Mouse (Mus musculus): Measurements from ENCODE around the gene Rabep1. TPM values are rescaled to one million over a fixed set of nuclear protein-coding genes. Genes with fewer than 3 reads are reported as not detected.
A peak's percentile ranks its signal among the peaks of the same experiment; 100 is the strongest.

Rabep1 gene
- 10 to 100 TPM; 95.2 to 96.0 TPM for total RNA-seq (2021)
- long read RNA-seq, experiment 1, full-length matches to known transcripts = 8 of 19 reads
- long read RNA-seq, experiment 1, partial matches to known transcripts = 3 of 19 reads
- long read RNA-seq, experiment 1, other reads (novel, unspliced or antisense) = 8 of 19 reads
- long read RNA-seq, experiment 2, full-length matches to known transcripts = 21 of 80 reads
- long read RNA-seq, experiment 2, partial matches to known transcripts = 19 of 80 reads
- long read RNA-seq, experiment 2, other reads (novel, unspliced or antisense) = 40 of 80 reads

DNA sequence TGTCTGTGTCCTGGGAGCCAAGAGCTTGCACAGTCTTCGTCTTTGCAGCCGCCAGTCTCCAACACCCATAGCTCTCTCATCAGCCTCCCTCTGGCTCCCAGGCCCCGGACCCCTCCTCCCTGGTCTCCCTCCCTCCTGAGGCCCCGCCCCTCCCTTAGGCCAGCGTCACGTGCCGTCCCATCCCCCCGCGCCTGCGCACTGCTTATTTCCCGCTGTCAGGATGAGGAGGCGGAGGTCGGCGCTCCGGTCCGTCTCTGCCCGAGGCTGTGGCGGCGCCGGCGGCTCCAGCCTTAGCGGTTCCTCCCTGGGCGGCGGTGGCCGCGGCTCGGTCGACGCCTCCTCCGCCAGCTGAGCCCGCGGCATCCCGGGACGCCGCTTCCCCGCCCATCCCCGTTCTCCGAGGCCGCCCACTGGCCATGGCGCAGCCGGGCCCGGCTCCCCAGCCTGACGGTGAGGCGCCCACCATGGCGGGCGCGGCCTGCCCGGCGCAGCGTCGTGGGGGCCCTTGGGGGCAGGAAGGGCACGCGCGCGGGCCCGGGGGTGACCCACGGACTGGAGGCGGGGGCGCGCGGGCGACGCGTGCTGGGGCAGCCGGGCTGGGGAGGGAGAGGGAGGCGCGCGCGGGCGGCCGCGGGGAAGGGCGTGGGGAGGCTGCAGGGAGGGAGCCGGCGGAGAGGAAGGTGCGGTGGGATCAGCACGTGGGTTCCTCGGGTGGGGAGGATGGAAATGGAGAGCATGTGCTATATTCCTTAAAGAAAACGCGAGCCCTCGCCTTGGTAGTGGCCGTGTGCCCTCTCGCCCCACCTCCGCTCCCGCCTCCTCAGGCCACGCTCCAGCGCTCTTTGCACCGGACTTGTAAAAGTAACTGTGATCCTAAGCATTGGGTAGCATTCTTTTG lies at the start of gene Rabep1:
Rabep1 (plus strand) TSS at position 220 of the 898 bp plus-strand sequence.
- DNase-seq (ENCODE audit: low spot score in 2 of 2) = peak; percentile 92 to 96

DNA sequence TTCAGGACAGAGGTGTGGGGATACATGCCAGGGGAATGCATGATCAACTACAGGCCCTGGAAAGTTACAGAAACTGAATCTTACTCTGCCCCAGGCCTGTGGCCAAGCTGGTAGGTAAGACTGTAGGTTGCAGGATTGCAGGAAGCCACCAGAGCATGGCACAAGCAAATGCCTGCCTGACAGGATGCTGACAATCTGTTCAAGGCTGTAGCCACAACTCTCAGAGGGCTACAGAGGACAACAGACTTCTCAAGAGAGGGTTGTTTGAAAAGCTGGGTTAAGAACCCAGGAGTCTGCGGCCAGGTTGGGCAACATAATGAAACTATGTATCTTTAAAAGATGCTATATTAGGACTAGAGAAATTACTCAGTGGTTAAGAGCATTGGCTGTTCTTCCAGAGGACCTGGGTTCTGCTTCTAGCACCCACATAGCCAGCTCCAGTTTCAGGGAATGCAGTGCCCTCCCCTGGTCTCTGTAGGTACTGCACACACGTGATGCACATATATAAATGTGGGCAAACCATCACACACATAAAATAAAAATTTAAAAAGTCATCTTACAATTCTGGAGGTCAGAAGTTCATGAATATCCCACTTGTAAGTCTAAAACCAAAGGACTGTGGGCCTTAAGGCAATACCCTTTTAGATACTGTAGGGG lies 42.2 kb upstream of the Rabep1 start:
- no peak for DNase-seq (ENCODE audit: low spot score in 2 of 2)

DNA sequence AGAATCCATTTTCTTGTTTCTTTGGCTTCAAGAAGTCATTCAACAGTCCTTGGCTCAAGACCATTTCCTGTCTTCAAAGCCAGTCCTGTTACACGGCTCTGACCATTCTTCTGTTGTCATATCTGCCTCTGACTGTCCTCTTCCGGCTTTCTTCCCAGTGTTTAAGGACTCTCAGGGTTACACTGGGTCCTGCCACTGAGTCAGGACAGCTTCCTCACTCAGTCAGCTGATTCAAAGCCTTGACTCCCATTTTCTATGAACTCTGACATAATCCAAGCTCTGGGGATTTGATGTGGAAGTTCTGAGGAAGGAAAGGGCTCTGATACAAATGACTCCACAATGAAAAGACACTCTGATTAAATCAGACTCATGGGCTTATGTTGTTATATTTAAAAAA lies 41.7 kb upstream of the Rabep1 start:
- DNase-seq (ENCODE audit: low spot score in 2 of 2) = no peak

DNA sequence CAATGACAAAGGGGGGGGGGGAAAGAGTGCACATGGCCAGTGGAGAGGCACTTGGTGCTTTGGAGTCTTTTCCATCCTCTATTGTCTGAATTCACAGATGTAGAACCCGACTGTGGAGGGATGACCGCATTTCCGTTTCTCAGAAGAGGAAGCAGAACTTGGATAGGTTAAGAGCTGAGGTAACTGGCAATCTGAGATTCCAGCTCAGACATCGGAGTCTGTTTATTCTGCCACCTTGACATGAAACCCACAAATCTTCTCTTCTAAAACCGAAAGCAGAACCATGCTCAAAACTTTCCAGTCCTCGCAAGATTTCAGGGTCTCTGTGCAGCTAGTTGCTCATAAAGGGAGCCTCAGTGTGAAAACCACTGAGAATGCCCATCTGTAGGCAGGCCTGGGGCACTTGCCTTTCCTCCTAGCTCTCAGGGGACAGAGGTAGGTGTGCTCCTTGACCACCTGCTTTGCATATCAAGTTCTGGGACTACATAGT lies 40.8 kb upstream of the Rabep1 start:
- DNase-seq (ENCODE audit: low spot score in 2 of 2) = no peak

DNA sequence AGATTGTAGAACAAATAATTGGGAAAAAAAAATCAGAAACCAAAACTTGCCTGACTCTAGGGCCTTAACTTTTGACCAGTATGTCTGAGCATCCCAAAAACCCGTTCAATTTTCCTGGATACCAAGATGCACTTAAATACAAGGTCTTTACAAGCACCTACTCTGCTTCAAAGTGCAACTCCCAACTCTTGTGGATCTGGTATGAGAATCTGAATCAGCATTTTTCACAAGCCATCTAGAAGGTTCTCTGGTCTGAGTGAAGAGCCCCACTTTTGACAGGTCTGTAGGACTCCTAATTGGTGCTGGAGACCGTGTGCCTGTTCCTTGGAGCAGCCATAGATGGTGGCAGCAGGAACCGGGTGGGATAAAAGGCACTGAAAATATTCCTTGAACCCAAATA lies 40.2 kb upstream of the Rabep1 start:
- DNase-seq (ENCODE audit: low spot score in 2 of 2) = no peak

DNA sequence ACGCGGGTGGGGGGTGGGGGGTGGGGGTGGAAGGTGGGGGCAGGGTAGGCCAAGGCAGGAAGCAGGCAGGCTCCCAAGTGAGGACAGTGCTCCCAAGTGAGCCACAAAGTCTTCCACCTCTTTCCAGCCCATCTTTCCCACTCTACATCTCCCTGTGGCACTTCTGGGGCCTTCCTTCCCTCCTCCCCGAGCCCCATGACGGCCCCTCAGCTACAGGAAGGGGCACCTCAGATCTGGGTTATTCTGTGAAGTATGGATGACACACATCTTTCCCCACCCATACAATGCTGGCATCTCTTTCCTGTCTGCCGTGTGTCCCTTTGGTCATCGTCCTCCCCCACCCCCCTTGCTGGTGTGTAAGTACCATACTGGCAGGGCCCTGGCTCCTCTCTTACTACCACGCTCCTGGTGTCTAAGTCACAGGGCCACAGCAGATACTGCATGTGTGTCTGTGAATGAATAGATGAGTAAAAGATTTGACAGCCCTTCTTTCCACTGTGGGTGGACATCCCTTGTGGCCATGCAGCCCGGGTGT lies 38.9 kb upstream of the Rabep1 start:
- no peak for DNase-seq (ENCODE audit: low spot score in 2 of 2)

DNA sequence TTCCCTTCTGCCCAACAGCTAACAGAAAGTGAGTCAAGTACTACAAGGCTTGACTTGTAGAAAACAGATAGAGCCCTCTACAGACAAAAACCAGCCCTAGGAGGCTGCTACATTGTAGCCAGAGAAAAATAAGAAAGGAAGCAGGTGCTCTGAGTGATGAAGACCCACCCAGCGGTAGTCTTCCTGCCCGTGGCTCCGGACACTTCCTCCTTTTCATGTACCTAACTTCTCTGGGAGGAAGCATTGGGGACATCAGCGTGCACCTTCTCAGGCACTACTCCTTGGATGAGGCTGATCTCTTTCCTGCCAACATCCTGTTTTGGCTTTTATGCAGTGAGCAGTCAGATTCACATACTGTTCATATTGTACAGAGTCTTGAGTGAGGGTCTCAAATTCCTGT lies 37.9 kb upstream of the Rabep1 start:
- DNase-seq (ENCODE audit: low spot score in 2 of 2) = no peak

DNA sequence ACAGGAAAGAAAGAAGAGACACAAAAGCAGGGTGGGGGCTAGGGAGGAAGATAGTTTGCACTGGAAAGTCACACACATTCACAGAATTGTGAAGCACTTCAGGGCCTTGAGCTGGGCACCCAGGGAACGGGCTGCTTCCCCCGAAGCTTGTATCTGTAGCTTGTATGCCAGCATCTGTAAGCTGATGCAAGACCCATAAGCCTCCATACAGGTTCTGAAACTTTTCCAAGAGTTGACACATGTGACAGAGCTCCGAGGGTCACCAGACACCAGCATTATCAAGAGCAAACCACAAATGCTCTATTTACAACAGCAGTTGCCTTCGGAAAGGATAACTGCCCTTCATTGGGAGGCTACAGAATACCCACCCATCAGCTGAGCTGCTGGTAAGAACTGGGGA lies 36.9 kb upstream of the Rabep1 start:
- no peak for DNase-seq (ENCODE audit: low spot score in 2 of 2)

DNA sequence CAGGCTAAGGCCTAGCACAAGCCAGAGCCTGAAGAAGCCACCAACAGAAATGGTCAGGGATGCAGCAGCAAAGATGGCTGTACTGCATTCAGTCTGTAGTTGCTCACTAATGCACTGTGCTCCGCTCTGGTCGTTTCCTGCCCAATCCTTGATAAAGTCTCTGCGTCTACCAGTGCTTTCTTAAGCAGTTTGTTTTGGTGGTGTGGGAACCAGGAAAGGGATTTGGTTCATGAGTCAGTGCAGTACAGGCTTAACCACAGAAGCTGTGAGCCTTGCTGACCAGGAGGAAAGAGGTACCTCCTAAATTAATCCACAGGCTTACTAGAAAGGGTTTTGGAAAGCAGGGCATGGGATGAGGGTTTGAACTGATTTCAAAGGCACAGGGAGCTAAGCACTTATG lies 36.5 kb upstream of the Rabep1 start:
- DNase-seq (ENCODE audit: low spot score in 2 of 2) = no peak

DNA sequence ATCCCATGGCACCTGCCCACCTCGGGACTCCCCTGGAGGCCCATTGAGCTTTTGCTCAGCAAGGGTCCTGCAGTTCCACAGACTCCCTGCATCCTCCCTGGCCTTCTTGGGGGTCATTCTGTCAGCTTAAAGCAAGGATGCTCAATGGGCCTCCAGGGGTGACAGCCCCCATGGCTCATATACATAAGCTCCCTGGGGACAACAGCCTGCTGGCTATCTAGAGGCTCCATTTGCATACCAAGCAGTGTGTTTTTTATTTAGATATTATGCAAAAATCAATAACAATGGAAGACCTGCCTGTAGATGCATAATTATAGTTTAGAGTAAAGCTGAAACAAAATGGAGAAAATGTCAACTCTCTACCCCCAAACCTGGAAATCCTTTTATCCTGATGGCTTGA lies 35.6 kb upstream of the Rabep1 start:
- no peak for DNase-seq (ENCODE audit: low spot score in 2 of 2)

DNA sequence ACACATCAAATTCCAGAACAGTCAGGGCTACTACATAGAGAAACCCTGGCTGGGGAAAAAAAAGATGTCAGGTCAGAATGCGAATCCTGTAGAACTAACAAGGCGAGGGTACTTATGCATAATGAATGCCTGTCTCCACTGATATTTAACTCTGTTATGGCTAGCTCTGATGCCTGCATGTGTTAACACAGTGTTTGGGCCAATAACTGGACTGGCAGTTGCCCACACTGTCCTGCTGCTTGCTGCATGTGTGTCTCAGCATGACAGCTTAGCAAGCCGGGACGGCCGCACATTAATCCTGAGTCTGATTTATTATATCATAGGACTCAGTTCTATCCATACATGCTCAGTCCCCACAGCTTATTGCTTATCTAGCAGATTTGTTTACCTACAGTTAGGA lies 33.5 kb upstream of the Rabep1 start:
- no peak for DNase-seq (ENCODE audit: low spot score in 2 of 2)

DNA sequence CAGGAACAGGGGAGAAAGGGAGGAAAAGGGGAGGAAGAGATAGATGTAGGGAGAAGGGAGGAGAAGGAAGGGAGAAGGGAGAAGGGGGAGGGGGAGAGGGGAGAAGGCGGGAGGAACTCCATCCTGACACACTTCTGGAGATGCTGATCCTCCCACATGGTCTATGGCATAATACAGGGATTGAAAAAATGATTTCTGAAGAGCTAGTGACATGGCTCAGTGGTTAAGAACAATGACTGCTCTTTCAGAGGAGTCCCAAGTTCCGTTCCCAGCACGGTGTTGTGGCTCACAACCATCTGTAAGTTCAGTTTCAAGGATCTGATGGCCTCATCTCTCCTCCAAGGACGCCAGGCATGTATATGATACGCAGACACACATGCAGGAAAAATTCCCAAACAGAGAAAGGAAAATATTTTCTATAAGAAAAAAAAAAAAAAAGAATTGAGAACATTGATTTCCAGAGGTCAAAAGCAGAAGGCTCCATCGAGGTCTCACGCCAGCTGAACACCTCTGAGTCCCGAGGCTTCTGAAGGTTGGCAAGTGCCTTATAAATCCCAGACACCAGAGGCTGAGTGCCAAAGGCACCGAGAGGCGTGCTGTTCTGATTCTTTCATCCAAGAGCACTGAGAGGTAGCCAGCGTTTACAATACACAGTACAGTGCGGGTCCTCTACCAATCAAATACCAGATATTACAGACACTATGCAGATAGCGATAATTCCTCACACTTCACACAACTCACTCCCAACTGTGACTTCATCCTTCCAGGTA lies 32.9 kb upstream of the Rabep1 start:
- DNase-seq (ENCODE audit: low spot score in 2 of 2) = no peak

DNA sequence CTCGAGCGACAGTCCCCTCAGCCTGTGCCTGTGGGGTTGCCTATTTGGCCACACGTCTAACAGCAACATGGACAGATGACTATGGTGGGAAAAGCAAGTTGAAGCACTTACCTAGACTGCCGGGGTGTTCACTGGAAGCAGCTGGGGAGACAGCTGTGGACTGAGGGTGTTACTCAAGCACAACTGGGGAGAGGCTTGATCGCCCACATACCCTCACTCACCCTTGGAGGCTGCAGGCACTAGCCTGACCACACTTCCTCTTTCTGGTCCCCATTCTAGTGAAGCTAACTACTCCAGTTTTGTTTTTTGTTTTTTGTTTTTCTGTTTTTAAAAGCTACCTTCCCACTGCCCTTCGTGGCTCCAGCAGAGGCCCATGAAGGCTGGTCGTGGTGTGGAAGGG lies 32.2 kb upstream of the Rabep1 start, which contains the start of gene Scimp:
Scimp (minus strand) TSS at position 222 of the 400 bp plus-strand sequence.
- DNase-seq (ENCODE audit: low spot score in 2 of 2) = no peak

DNA sequence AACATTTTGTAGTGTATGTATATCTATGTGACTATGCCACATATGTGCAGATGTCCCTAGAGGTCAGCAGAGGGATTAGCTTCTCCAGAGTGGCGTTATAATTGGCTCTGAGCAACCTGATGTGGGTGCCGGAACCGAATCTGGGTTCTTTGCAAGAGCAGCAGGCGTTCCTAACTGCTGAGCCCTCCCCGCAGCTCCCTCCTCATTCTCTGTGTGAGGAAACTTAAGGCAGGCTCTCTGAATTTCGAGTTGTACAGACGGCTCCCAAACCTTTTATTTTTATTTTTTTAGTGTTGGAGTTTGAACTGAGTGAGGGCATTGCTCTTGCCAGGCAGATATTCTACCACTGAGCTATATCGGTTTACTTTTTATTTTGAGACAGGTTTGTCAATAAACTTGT lies 29.5 kb upstream of the Rabep1 start:
- DNase-seq (ENCODE audit: low spot score in 2 of 2) = no peak

DNA sequence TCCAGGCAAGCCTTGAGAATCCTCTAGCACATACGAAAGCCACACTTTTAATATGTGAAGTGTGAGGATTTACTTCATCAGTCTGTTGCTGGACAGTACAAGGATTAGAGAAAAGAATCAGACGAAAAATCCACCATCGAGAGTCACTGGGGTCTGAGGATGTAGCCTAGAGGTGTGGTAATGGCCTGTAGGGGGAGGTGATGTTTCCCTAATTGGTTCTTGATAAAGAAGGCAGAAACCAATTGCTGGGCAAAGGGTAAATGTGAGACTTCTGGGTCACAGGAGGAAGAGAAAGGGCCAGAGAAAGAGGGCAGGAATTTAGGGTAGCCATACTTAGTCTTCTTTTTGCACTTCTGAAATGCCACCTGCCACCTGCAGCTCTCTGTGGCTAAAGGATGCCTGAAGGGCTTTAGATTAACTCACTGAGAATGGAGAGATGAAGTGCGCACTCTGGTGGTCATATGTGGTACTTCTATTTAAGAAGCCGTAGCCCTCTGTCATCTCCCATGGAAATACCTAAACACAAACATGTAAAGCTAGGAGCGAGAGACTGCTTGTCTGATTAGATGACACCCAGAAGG lies 29.0 kb upstream of the Rabep1 start:
- DNase-seq (ENCODE audit: low spot score in 2 of 2) = no peak

DNA sequence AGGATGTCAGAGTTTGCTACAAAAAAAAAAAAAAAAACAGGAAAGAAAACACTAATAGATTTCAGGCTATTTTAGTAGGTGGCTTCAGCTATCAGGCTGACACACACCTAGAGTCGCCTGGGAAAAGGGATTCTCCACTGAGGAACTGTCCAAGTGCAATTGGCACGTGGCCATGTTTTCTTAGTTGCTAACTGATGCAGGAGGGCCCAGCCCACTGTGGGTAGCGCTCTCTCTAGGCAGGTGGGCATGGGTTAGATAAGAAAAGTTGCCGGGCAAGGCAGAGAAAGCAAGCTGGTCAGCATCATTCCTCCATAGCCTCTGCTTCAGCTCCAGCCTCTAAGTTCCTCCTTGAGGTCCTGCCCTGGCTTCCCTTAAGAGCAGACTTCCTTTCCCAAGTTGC lies 27.8 kb upstream of the Rabep1 start:
- DNase-seq (ENCODE audit: low spot score in 2 of 2) = no peak

DNA sequence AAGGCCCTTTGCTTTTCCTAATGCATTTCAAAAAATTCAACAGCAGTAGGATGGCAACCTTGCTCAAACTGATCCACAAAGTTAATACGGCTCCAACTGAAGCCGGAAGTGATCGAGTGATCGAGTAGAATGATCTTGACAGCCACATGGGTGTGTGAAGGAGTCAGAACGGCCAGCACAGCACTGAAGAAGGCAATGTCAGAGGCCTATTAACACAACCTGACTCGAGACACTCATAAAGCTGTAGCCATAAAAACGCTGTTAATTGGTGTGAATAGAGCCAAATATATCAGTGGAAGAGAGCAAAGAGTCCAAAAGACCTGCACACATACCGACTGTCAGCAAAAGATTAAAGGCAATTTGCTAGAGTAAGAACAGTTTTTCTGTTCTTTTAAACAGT lies 24.5 kb upstream of the Rabep1 start:
- no peak for DNase-seq (ENCODE audit: low spot score in 2 of 2)

DNA sequence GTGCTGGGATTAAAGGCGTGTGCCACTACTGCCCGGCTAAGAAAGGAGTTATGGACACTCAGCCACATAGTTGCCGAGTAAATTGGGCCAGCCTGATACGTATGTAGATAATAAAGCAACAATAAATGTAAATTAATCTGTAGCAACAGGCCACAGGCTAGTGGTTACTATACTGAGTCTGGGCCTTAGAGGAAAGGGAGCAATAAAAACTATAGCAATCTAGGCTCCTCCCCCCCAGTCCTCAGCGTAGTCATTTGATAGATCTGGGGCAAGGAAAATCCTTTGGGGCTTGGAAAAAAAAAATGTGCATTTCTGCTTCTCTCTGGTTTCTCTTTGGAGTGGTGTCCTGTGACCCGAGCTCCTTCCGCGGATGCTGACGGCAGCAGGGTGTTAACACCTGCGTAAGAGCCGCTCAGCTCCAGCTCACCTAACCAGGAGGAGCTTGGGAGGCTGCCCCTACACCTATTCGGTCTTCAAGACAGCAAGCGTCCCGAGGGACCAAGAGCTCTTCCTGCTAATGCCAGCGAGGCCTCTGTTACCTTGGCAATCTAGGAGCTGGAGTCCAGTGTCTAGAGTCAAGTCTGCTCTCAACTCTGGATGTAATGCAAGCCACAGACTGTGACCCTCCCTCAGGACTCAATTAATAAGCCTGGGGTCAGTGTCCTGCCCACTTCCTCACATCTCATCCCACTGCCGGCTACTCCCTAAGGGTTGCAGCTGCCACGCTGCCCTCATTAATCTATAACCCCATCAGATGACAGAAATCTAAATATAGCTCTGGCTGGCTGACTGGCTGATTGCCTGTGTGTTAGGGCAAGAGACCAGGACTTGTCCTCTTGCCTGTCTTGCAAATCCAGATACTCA lies 22.6 kb upstream of the Rabep1 start:
- no peak for DNase-seq (ENCODE audit: low spot score in 2 of 2)

DNA sequence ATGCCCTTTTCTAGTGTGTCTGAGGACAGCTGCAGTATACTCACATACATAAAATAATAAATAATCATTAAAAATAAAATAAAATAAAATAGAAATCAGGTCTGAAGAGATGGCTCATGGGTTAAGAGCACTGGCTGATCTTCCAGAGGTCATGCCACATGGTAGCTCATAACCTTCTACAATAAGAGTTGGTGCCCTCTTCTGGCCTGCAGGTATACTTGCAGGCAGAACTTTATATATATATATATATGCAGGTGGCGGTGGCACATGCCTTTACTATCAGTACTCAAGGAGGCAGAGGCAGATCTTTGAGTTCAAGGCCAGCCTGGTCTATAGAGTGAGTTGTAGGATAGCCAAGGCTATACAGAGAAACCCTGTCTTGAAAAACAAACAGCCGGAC lies 18.4 kb upstream of the Rabep1 start:
- no peak for DNase-seq (ENCODE audit: low spot score in 2 of 2)
